Mouse (Mus musculus) heart, embryonic 16.5 days (tissue): ENCODE data around the gene Leng9. TPM values are rescaled to one million over a fixed set of nuclear protein-coding genes. Genes with fewer than 3 reads are reported as not detected.

Source experiments
- ATAC-seq: fragments of 200-750 bp; cut with Nextera tagmentation; replicated peaks from 2 replicates; pipeline ENCODE4 v1.8.0; 2017; ENCODE audit warnings: moderate number of reproducible peaks; ENCODE audit not compliant: insufficient read depth, low FRiP score; ENCODE audit errors: extremely low read depth
- H3K27ac ChIP-seq: fragments of 300-500 bp; sonication (generic); 2 replicates; pipeline ENCODE4 v1.5.1; 2014; ENCODE audit warnings: mild to moderate bottlenecking, low read length, control low read depth, moderate library complexity
- H3K27me3 ChIP-seq: fragments of 300-500 bp; sonication (generic); 2 replicates; pipeline ENCODE4 v1.6.1; 2014; ENCODE audit warnings: low read length, mixed read lengths; ENCODE audit not compliant: control insufficient read depth, insufficient read depth
- H3K36me3 ChIP-seq: fragments of 300-500 bp; sonication (generic); 2 replicates; pipeline ENCODE4 v1.6.1; 2014; ENCODE audit not compliant: control insufficient read depth, insufficient read depth
- H3K4me1 ChIP-seq: fragments of 300-500 bp; sonication (generic); 2 replicates; pipeline ENCODE4 v1.6.1; 2014; ENCODE audit warnings: low read length, mixed read lengths; ENCODE audit not compliant: control insufficient read depth, insufficient read depth
- H3K4me2 ChIP-seq: fragments of 300-500 bp; sonication (generic); 2 replicates; pipeline ENCODE4 v1.6.1; 2014; ENCODE audit warnings: low read depth, mild to moderate bottlenecking, control low read depth, low read length
- H3K4me3 ChIP-seq: fragments of 300-500 bp; sonication (generic); 2 replicates; pipeline ENCODE4 v1.5.1; 2014; ENCODE audit warnings: mild to moderate bottlenecking, control low read depth, low read length
- H3K9ac ChIP-seq: fragments of 300-500 bp; sonication (generic); 2 replicates; pipeline ENCODE4 v1.6.1; 2014; ENCODE audit warnings: low read length, control low read depth
- H3K9me3 ChIP-seq: fragments of 300-500 bp; sonication (generic); replicated peaks from 2 replicates; pipeline ENCODE4 v1.6.1; 2016; ENCODE audit warnings: low read length; ENCODE audit not compliant: control insufficient read depth
- WGBS: fragments of 180-500 bp; shearing (Covaris S2); extraction: QIAGEN DNeasy Blood & Tissue Kit; methylation state at CpG from one replicate; pipeline ENCODE4 v1.1.7; 2014; 5-methylcytosine and 5-hydroxymethylcytosine counted together
- polyA plus RNA-seq: library from polyadenylated mRNA; unstranded; fragments of >200 nt; fragmentation: Nextera tagmentation; extraction: Ambion mirVana; gene quantifications from 2 replicates; pipeline ENCODE4 v1.2.1, GENCODE M21; 2015

The Leng9 gene
- polyA plus RNA-seq, 1 experiment from 2014 or later, result 3.2 TPM

DNA sequence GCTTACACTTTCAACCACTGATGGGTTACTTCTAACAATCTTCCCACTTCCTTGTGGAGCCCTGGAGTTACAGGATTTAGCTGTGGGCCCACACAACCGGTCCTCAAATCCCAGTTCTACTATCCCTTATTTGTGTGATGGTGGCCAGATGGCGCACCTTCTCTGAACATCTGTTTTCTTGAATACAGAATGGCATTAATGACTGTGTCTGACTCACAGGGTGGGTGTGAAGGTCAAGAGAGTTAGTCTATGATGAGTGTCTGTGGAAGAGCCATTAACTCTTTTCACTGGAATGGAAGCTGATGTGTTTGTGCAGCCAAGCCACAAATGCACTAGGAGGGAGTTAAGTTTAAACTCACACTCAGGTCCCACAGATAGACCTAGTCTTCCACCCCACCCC is 51.9 kb downstream of the Leng9 start:
- Histone ChIP-seq H3K27ac (no peak overlapping the region), H3K4me1 (no peaks in the 10 kb centered on the region), H3K36me3 (no peaks in the 10 kb centered on the region), H3K4me2 (no peak overlapping the region), H3K4me3 (no peak overlapping the region), H3K27me3 (no peaks in the 10 kb centered on the region), H3K9me3 (no peaks in the 10 kb centered on the region), H3K9ac (no peak overlapping the region)
- 82% methylated on average over 2 of the region's 2 CpGs for WGBS
- ATAC-seq, result no peak

Other genes with a start within 250 kb of the Leng9 start
- 0.24 and 0.33 TPM in 2 replicates for gene Lilra6, start 234.9 kb downstream of the Leng9 start, polyA plus RNA-seq
- 2.0 and 2.4 TPM in 2 replicates for gene Lair1, start 87.2 kb downstream of the Leng9 start, polyA plus RNA-seq
- gene Ttyh1, start 31.0 kb downstream of the Leng9 start, polyA plus RNA-seq, result 1.3 and 2.0 TPM in 2 replicates
- gene Leng8, start 13.3 kb downstream of the Leng9 start, polyA plus RNA-seq, result 47.8 and 50.5 TPM in 2 replicates
- 22.7 and 24.8 TPM in 2 replicates for gene Cdc42ep5, start 14.5 kb upstream of the Leng9 start, polyA plus RNA-seq
- gene Lilra5, start 87.4 kb upstream of the Leng9 start, polyA plus RNA-seq, result 0.14 and 0.15 TPM in 2 replicates
- gene Ncr1, start 187.3 kb upstream of the Leng9 start, polyA plus RNA-seq, result 0.12 TPM in 1 of 2 replicates, not detected in the other
- 0.14 and 0.16 TPM in 2 replicates for gene Gp6, start 247.4 kb upstream of the Leng9 start, polyA plus RNA-seq